Mouse (Mus musculus): ENCODE results near the gene Olfr588-ps1. TPM values are rescaled to one million over a fixed set of nuclear protein-coding genes. Genes with fewer than 3 reads are reported as not detected.

Gene Olfr588-ps1
- polyA plus RNA-seq (2015; fragmentation: Illumina TruSeq; extraction: RNeasy Lipid Tissue Mini Kit (QIAGEN cat#74804); ENCODE audit: insufficient read depth, low replicate concordance): not detected

DNA sequence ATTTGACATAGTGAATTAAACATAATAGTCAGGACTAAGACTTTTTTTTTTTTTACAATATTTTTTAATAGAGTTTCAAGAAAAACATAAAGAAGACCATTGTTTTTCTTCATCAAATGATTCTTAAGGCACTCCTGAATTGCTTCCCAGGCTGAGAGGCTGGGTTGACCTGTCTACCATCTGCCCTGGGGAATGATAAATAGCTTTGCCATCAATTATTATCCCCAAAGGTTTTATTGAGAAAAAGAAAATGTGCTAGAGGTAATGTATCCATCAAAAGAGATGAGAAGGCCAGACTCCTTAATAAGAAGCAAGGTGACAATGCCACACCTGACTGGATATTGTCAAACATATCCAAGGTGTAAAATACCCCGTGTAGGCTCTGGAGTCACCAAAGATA is at the start of gene Olfr588-ps1:
Gene Olfr588-ps1 (plus strand): TSS at position 301 of the 400 bp plus-strand sequence.

DNA sequence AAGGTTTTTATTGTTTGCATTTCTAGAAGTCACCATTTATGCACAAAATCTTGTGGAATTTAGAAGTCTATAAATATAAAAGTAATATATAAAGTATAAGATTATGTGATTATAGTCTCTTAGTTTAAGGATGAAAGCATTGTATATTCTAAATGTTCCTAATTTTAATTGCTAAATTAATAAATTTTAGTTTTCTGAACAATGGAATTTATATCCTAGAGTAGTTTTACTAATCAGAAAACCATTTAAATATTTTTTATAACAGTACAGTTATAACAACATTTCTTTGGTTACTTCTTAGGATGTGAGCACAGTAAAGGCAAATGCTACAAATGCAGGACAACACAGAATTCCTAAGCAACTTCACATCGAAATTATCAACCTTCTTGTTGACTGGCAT is 43.3 kb upstream of the Olfr588-ps1 start, which contains the start of gene Olfr585:
Gene Olfr585 (plus strand): TSS at position 301 of the 400 bp plus-strand sequence.

DNA sequence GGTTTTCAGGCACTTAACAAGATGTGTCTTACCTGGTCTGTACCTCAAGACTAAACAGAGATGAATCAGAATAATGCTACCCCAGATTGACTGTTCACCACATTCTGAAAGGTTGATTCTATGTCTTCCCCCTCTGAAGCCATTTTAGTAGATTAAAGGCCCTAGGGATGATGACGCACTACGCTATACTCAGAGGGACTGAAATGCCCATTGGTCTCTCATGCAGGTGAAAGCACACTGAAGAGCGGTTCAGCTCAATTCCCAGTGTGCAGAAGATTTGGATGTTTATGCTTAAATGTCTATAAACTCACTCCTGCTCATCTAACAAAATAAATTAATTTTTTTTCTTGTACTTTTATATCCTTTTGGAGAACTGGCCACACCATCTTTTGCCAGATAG is 15.1 kb upstream of the Olfr588-ps1 start, which contains the start of gene Olfr586:
Gene Olfr586 (minus strand): TSS at position 101 of the 400 bp plus-strand sequence.

DNA sequence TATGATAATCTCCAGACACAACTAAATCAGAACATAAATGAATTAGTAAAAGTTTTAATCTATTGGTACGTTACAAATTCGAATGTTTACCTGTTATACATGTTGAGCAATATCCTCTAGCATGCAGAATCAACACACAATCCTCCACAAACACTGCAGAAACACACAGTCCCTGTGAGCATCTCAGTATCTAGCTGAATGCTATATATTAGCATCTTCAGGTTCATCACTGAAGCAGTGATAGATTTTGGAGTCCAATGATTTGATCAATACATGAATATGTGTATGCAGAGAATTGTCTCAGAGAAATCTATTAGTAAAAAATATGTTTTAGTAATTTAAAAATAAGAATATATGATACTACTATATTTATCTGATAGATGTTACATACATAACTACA is 15.6 kb downstream of the Olfr588-ps1 start, which contains the start of gene Olfr589:
Gene Olfr589 (minus strand): TSS at position 101 of the 400 bp plus-strand sequence.

DNA sequence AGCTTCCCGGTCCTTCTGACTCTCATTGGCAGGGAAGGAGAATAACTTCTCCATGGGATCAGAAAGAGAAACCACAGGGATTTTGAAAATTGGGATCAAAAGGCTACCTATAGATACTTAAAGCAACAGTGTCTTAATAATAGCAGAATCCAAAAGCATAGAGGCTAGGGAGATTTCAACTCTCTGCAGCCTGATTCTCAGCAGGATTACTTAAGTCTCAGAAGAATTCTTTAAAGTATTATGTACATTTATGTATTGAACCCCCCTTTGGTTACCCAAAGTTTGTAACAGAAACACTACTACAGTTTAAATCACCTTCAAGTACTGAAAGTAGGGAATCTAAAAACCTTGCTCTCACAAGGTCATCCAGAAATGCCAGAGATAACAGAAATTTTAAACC is 37.6 kb downstream of the Olfr588-ps1 start, which contains the start of gene Olfr591:
Gene Olfr591 (minus strand): TSS at position 101 of the 400 bp plus-strand sequence.

DNA sequence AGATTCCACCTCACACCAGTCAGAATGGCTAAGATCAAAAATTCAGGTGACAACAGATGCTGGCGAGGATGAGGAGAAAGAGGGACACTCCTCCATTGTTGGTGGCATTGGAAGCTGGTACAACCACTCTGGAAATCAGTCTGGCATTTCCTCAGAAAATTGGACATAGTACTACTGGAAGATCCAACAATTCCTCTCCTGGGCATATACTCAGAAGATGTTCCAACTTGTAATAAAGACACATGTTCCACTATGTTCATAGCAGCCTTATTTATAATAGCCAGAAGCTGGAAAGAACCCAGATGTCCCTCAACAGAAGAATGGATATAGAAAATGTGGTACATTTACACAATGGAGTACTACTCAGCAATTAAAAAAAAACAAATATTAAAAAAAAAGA is 43.8 kb downstream of the Olfr588-ps1 start, which contains the start of gene Olfr592:
Gene Olfr592 (plus strand): TSS at position 301 of the 400 bp plus-strand sequence.

Other genes with a start within 250 kb of the Olfr588-ps1 start
- gene Olfr569, start 250.0 kb upstream of the Olfr588-ps1 start, polyA plus RNA-seq (2015; fragmentation: Illumina TruSeq; extraction: RNeasy Lipid Tissue Mini Kit (QIAGEN cat#74804); ENCODE audit: insufficient read depth, low replicate concordance): not detected
- not detected for gene Olfr570, start 246.3 kb upstream of the Olfr588-ps1 start, polyA plus RNA-seq (2015; fragmentation: Illumina TruSeq; extraction: RNeasy Lipid Tissue Mini Kit (QIAGEN cat#74804); ENCODE audit: insufficient read depth, low replicate concordance)
- gene Olfr571, start 223.3 kb upstream of the Olfr588-ps1 start, polyA plus RNA-seq (2015; fragmentation: Illumina TruSeq; extraction: RNeasy Lipid Tissue Mini Kit (QIAGEN cat#74804); ENCODE audit: insufficient read depth, low replicate concordance): not detected
- gene Olfr572, start 216.5 kb upstream of the Olfr588-ps1 start, polyA plus RNA-seq (2015; fragmentation: Illumina TruSeq; extraction: RNeasy Lipid Tissue Mini Kit (QIAGEN cat#74804); ENCODE audit: insufficient read depth, low replicate concordance): not detected
- gene Olfr573-ps1, start 198.3 kb upstream of the Olfr588-ps1 start, polyA plus RNA-seq (2015; fragmentation: Illumina TruSeq; extraction: RNeasy Lipid Tissue Mini Kit (QIAGEN cat#74804); ENCODE audit: insufficient read depth, low replicate concordance): not detected
- gene Olfr574, start 192.4 kb upstream of the Olfr588-ps1 start, polyA plus RNA-seq (2015; fragmentation: Illumina TruSeq; extraction: RNeasy Lipid Tissue Mini Kit (QIAGEN cat#74804); ENCODE audit: insufficient read depth, low replicate concordance): not detected
- not detected for gene Olfr575, start 182.1 kb upstream of the Olfr588-ps1 start, polyA plus RNA-seq (2015; fragmentation: Illumina TruSeq; extraction: RNeasy Lipid Tissue Mini Kit (QIAGEN cat#74804); ENCODE audit: insufficient read depth, low replicate concordance)
- gene Olfr576, start 178.2 kb upstream of the Olfr588-ps1 start, polyA plus RNA-seq (2015; fragmentation: Illumina TruSeq; extraction: RNeasy Lipid Tissue Mini Kit (QIAGEN cat#74804); ENCODE audit: insufficient read depth, low replicate concordance): not detected
- gene Olfr577, start 164.9 kb upstream of the Olfr588-ps1 start, polyA plus RNA-seq (2015; fragmentation: Illumina TruSeq; extraction: RNeasy Lipid Tissue Mini Kit (QIAGEN cat#74804); ENCODE audit: insufficient read depth, low replicate concordance): not detected
- not detected for gene Olfr578, start 151.6 kb upstream of the Olfr588-ps1 start, polyA plus RNA-seq (2015; fragmentation: Illumina TruSeq; extraction: RNeasy Lipid Tissue Mini Kit (QIAGEN cat#74804); ENCODE audit: insufficient read depth, low replicate concordance)
- gene Olfr582, start 102.9 kb upstream of the Olfr588-ps1 start, polyA plus RNA-seq (2015; fragmentation: Illumina TruSeq; extraction: RNeasy Lipid Tissue Mini Kit (QIAGEN cat#74804); ENCODE audit: insufficient read depth, low replicate concordance): not detected
- gene Olfr583, start 89.6 kb upstream of the Olfr588-ps1 start, polyA plus RNA-seq (2015; fragmentation: Illumina TruSeq; extraction: RNeasy Lipid Tissue Mini Kit (QIAGEN cat#74804); ENCODE audit: insufficient read depth, low replicate concordance): not detected
- gene Olfr584, start 59.0 kb upstream of the Olfr588-ps1 start, polyA plus RNA-seq (2015; fragmentation: Illumina TruSeq; extraction: RNeasy Lipid Tissue Mini Kit (QIAGEN cat#74804); ENCODE audit: insufficient read depth, low replicate concordance): not detected
- not detected for gene Olfr585, start 43.2 kb upstream of the Olfr588-ps1 start, polyA plus RNA-seq (2015; fragmentation: Illumina TruSeq; extraction: RNeasy Lipid Tissue Mini Kit (QIAGEN cat#74804); ENCODE audit: insufficient read depth, low replicate concordance)
- not detected for gene Olfr586, start 15.2 kb upstream of the Olfr588-ps1 start, polyA plus RNA-seq (2015; fragmentation: Illumina TruSeq; extraction: RNeasy Lipid Tissue Mini Kit (QIAGEN cat#74804); ENCODE audit: insufficient read depth, low replicate concordance)
- gene Olfr589, start 15.5 kb downstream of the Olfr588-ps1 start, polyA plus RNA-seq (2015; fragmentation: Illumina TruSeq; extraction: RNeasy Lipid Tissue Mini Kit (QIAGEN cat#74804); ENCODE audit: insufficient read depth, low replicate concordance): not detected
- not detected for gene Olfr591, start 37.5 kb downstream of the Olfr588-ps1 start, polyA plus RNA-seq (2015; fragmentation: Illumina TruSeq; extraction: RNeasy Lipid Tissue Mini Kit (QIAGEN cat#74804); ENCODE audit: insufficient read depth, low replicate concordance)
- not detected for gene Olfr592, start 43.9 kb downstream of the Olfr588-ps1 start, polyA plus RNA-seq (2015; fragmentation: Illumina TruSeq; extraction: RNeasy Lipid Tissue Mini Kit (QIAGEN cat#74804); ENCODE audit: insufficient read depth, low replicate concordance)
- not detected for gene Olfr593, start 71.0 kb downstream of the Olfr588-ps1 start, polyA plus RNA-seq (2015; fragmentation: Illumina TruSeq; extraction: RNeasy Lipid Tissue Mini Kit (QIAGEN cat#74804); ENCODE audit: insufficient read depth, low replicate concordance)
- not detected for gene Olfr594, start 76.1 kb downstream of the Olfr588-ps1 start, polyA plus RNA-seq (2015; fragmentation: Illumina TruSeq; extraction: RNeasy Lipid Tissue Mini Kit (QIAGEN cat#74804); ENCODE audit: insufficient read depth, low replicate concordance)
- not detected for gene Usp17ld, start 111.6 kb downstream of the Olfr588-ps1 start, polyA plus RNA-seq (2015; fragmentation: Illumina TruSeq; extraction: RNeasy Lipid Tissue Mini Kit (QIAGEN cat#74804); ENCODE audit: insufficient read depth, low replicate concordance)
- not detected for gene Olfr596, start 164.8 kb downstream of the Olfr588-ps1 start, polyA plus RNA-seq (2015; fragmentation: Illumina TruSeq; extraction: RNeasy Lipid Tissue Mini Kit (QIAGEN cat#74804); ENCODE audit: insufficient read depth, low replicate concordance)
- not detected for gene Olfr597, start 175.4 kb downstream of the Olfr588-ps1 start, polyA plus RNA-seq (2015; fragmentation: Illumina TruSeq; extraction: RNeasy Lipid Tissue Mini Kit (QIAGEN cat#74804); ENCODE audit: insufficient read depth, low replicate concordance)
- gene Olfr598, start 182.7 kb downstream of the Olfr588-ps1 start, polyA plus RNA-seq (2015; fragmentation: Illumina TruSeq; extraction: RNeasy Lipid Tissue Mini Kit (QIAGEN cat#74804); ENCODE audit: insufficient read depth, low replicate concordance): not detected
- not detected for gene Olfr599, start 195.0 kb downstream of the Olfr588-ps1 start, polyA plus RNA-seq (2015; fragmentation: Illumina TruSeq; extraction: RNeasy Lipid Tissue Mini Kit (QIAGEN cat#74804); ENCODE audit: insufficient read depth, low replicate concordance)
- not detected for gene Olfr600, start 208.8 kb downstream of the Olfr588-ps1 start, polyA plus RNA-seq (2015; fragmentation: Illumina TruSeq; extraction: RNeasy Lipid Tissue Mini Kit (QIAGEN cat#74804); ENCODE audit: insufficient read depth, low replicate concordance)
- not detected for gene Olfr601, start 221.8 kb downstream of the Olfr588-ps1 start, polyA plus RNA-seq (2015; fragmentation: Illumina TruSeq; extraction: RNeasy Lipid Tissue Mini Kit (QIAGEN cat#74804); ENCODE audit: insufficient read depth, low replicate concordance)
- gene Olfr603, start 245.3 kb downstream of the Olfr588-ps1 start, polyA plus RNA-seq (2015; fragmentation: Illumina TruSeq; extraction: RNeasy Lipid Tissue Mini Kit (QIAGEN cat#74804); ENCODE audit: insufficient read depth, low replicate concordance): not detected

All from spleen, adult 10 weeks (tissue).